Mouse (Mus musculus): ENCODE data around the gene Senp3.
"Not testable (repeated sequence)": the region's sequence is repeated elsewhere in the genome, so short reads cannot be mapped to it uniquely, and the experiment has no call there.

Gene Senp3

DNA sequence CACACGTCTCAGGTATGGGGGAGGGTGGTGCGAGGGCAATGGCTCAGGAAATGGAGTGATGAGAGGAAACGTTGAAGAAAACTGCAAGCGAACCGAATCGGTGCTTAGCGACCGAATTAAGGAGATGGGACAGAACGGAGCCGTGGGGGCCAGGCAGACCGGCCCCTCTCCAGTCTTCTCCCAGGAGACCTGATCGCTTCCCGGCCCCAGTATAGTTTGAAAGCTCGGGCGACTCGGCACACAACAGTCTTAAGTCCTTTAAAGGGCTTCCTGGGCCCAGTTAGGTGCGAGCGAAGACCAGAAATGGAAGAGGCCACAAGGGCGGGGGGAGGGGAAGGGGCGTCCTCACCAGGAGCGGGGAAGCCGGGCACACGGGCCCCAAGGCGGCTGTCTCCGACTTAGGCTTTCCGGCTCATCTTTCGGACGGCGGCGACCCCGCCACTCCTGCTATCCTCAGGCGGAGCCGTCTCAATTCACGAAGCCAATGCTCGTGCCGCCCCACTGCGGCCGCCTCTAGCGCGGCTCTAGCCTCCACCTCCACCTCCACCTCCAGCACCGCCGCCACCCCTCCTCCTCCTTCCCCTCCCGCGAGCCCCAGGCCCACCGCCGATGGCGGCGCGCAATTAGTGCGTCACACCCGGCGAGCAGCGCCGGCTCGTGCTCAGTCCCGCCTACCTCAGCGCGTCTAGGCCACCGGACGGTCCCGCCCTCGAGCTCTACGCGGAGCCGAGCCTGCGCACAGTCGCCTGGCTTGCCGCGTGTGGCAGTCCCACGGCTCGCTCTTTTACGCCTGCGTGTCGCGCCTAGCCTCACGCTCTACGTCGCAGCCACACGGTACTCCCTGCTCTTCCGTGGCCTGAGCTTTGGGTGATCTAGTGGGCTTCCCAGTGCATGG is at the start of gene Senp3:
Gene Senp3 (minus strand): TSS at position 771 of the 895 bp plus-strand sequence.
- DNase-seq, result peak; percentile 98

DNA sequence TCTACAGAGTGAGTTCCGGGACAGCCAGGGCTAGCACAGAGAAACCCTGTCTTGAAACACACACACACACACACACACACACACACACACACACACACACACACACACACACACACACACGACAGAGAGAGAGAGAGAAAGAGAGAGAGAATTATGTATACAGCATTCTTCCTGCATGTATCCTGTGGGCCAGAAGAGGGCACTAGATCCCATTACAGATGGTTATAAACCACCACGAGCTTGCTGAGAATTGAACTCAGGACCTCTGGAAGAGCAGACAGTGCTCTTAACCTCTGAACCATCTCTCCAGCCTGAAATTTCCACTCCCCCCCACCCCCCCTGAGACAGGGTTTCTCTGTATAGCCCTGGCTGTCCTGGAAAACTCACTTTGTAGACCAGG is 49.5 kb upstream of the Senp3 start:
- DNase-seq, result not testable (repeated sequence)

DNA sequence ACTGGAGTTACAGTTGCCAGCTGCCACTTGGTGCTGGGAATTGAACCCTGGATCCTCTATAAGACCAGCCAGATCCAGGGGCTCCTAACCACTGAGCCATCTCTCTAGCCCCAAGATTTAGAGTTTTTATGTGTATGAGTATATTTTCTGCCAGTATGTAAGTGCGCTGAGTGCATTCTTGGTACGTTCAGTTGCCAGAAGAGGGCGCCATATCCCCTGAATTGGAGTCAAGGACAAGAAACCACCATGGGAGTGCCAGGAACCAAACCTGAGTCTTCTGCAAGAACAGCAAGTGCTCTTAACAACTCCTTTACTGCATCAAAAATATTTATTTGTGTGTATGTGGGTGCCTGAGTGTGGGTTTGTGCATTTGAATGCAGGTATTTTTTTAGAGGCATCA is 47.2 kb upstream of the Senp3 start:
- DNase-seq, result peak; percentile 17

DNA sequence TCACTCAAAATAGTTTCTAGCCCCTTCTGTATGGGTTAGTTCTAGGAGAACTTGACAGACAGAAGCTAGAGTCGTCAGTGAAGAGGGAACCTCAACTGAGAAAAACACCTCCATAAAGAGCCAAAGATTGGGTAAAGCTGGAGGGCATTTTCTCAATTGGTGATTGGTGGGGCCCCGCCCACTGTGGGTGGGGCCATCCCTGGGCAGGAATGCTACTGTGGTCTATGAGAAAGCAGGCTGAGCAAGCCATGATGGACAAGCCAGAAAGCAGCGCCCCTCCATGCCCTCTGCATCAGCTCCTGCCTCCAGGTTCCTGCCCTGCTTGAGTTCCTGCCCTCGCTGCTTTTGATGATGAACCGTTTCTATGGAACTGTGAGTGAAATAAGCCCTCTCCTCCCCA is 44.1 kb upstream of the Senp3 start:
- no peak for DNase-seq

DNA sequence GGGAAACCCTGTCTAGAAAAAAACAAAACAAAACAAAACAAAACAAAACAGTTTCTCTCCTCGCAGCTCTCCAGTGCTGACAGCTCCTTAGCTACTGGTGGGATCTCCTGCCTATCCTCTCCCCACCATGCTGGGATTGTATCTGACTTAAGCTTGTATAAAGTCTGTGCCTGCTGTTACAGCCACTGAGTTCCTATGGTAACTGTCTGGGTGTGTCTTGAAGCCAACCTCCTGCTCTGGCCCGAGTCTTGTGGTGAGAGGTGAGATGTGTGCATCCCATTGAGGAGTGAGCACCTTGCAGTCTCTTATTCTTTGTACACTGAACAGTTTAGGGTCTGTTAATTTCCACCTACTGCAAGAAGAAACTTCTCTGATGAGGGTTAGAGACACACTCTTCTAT is 41.2 kb upstream of the Senp3 start:
- DNase-seq, result no peak

DNA sequence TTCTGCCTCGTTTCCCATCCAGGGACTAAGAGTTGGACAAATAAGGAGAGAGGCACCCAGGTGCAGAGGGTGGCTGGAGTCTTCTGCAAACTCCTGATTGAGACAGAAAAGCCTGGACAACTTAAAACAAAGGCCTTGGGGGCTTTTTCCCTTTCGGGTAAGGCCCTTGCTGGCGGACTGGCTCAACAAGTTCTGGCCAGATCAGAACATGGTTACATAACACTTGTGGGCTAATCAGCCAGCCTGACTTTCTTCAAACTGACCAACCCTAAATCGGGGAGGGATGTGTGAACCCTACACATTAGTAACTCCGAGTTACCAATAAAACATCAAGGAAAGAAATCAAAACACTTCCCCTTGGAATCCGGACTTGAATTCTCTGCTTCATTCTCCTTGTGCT is 39.0 kb upstream of the Senp3 start:
- no peak for DNase-seq

DNA sequence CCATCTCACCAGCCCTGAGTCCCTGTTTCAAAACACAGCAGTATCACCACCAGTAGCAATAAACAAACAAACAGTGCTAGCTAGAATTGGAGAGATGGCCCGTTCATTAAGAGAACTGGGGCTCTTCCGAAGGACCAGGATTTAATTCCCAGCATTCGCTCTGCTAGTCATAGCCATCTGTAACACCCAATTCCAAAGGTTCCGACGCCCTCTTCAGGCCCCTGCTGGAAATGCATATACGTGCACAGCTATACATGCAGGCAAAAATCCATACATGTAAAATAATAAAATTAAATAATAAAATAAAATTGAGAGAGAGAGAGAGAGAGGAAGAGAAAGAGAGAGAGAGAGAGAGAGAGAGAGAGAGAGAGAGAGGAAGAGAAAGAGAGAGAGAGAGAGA is 37.5 kb upstream of the Senp3 start:
- DNase-seq, result no peak

DNA sequence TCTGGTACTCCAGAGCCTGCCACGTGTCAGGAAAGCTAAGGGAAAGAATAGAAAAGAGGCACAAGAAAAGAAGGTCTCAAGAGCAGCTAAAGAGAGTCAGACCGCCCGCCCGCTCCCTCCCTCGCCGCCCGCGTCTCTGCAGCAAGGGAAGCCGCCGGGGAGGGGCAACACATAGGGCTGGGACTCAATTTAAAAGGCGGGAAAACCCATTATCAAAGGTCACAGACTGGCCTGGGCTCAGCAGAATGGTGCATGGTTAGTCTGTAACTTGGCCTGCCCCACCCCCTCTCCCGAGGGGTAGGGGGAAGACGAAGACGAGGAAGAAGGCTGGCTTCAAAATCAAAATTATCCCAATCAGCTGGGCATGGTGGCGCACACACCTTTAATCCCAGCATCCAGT is 36.8 kb upstream of the Senp3 start:
- DNase-seq, result no peak

DNA sequence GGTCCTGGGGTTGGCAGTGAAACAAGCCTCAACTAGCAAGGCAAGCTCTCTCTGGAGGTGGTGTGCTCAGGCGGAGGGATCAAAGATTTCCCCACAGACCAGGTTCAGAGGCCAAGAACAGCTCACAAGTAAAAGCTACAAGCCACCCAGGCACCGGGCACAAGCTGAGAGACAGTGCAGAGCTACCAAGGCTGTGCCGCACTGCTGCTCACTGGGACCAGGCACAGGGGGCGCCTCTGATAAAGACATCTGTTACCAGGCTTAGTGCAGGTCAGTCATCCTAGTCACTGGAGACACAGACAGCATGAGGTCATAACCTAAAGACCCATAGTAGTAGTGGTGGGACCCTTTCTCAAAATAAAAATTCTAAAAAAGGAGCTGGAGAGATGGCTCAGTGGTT is 35.1 kb upstream of the Senp3 start:
- DNase-seq, result no peak

DNA sequence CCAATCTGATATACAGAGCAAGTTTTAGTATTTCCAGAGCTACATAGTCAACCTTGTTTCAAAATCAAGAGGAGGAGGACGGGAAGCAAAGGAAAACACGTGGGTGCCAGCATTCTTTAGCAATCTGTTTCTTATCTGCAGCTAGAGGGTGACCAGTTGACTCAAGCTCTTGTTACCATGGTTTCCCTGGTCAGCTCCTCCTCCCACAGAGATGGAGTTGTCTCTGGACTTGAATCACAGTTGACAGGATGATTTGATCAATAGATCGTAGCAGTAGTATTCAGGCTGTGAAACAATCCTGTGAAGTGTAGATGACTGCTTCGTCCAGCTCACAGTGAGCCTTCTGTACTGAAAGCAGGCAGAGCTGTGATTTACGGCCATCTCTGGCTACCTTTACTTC is 34.0 kb upstream of the Senp3 start:
- DNase-seq, result no peak

DNA sequence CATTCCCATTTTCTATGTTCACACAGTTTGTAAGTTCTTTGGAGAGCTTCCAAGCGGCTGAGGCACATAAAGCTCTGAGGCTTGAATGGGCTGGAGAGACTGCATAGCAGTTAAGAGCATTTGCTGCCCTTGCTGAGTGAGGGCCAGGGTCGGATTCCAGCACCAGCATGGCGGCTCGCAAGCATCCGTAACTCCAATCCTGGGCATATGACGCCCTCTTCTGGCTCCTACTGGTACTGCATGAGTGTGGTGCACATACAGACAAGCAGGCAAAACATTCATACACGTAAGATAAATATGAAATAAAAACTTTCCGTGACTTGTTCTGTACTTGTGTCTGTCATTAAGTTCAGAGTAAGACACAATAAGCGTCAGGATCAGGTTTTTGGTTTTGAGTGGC is 33.6 kb upstream of the Senp3 start:
- no peak for DNase-seq

DNA sequence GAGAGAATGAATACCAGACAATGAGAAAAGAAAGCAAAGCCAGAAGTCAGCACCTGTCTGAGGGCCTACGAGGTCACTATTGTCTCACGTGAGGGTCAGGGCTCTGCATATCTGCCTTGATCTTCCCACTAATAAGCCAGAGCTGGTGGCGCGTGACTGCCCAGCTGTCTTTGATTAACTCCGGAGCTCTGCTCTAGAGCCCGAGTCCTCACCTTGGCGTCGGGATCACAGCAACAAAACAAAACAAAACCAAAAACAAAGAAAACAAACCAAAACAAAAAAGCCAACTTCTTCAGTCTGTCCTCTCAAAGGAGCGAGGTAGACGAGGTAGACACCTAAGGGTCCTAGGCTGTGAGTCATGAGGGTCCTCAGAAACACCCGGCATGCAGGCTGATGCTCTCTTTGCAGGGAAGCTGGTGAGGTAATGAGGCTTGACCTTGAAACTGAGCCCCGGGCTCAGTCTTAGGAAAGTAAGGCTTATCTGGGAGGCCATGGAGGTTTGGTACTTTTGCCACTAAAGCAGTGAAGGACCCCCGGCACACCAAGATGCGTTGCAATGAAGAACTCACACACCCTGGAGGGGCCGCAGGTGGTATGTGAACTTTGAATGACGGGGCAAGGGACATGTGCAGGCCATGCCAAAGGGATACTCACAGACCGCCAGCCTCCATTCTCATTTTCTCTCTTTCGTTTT is 32.9 kb upstream of the Senp3 start:
- no peak for DNase-seq

DNA sequence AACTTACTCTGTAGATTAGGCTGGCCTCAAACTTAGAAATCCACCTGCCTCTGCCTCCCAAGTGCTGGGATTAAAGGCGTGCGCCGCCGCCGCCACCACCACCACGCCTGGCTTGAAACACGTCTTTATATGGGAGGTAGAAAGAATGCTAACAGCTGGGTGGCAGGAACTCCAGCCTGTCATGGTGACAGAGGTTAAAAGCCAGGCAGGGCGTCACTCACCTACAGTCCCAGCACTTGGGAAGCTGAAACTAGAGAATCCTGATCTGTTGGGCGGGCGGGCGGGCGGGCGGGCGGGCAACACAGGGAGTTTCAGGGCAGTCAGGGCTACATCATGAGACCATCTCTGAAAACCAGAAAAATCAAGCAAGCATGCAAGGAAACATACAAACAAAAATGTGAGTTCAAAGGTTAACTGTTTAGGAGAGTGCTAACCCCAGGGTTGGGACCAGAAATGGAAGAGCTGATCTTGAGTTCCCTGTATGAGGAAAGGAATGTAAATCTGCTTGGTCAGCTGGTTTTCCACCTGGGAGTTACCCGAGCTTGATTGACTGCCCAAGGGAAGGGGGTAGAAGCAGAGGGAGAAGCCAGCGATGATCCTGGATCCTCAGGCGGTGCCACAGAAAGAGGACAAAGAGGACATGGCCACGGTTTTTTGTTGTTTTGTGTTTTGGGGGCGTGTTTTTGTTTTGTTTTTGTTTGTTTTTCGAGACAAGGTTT is 31.2 kb upstream of the Senp3 start:
- no peak for DNase-seq

DNA sequence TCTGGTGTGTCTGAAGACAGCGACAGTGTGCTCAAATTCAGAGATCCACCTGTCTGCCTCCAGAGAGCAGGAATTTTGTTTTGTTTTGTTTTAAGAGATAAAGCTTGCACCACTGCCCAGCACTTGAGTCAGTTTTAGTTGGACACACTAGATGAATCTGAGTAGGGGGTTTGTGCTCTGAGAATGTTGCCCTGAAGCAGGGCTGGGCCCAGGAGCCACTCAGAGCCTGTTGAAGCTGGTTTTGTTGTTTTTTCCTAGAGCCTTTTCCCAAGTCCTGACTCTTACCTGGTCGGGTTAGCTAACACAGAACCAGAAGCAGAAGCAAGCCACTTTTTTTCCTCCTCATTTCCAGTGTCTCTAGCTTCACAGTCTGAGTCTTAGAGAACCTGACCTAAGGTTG is 29.2 kb upstream of the Senp3 start:
- no peak for DNase-seq

DNA sequence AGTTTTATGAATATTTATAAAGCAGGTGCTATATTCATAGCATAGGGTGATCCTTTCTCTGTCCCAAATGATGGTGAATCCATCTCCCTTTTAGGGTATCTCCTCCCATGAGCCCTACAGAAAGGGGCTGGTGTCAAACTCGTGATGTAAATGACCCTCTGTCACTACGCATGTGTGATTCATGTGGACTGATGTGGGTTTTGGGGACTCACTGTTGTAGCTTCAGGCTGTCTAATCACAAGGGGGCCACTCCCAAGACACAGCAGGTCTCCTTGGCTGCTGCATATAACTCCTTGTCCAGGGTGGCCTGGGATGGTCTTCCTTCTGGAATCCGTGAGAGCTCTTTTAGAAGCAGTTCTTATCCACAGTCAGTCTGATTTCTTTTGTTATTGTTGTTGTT is 28.6 kb upstream of the Senp3 start:
- no peak for DNase-seq

DNA sequence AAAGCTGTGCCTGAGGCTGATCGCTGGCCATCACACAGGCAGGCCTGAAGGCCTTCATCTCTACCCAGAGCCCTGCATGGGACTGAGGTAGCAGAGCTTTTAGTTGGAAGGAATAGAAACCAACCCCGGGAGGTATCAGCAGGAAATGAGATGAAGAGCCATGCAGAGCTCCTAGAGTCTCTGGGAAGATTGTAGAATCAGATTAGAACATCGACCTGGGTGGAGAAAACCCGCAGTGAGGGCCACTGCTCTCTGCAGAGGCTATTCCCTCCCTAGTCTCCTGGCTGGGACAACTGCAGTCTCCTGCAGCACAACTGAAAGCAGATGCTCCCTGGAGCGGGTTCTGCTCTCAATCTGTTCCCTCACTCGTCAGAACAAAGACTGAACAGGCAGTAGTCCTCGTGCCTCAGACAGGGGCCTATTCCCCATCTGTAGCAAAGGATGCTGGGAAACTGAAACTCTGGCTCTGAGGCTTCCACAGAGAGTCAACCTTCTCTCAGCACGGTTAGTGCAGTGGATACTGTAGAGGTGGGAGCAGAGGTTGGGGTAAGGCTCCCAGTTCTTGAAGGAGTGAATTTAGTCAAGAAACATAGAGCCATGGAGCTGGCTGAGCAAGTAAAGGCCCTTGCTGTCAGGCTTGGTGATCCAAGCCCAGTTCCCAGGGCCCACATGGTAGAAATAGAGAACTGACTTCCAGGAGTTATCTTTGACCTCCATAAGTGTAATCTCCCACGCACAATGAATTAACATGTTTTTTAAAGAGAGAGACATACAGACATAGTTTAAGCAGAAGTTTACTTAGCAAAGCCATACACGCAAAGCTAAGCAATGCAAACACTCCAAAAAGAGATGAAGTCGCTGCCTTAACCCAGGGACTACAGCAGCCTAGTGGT is 27.9 kb upstream of the Senp3 start:
- DNase-seq, result no peak

DNA sequence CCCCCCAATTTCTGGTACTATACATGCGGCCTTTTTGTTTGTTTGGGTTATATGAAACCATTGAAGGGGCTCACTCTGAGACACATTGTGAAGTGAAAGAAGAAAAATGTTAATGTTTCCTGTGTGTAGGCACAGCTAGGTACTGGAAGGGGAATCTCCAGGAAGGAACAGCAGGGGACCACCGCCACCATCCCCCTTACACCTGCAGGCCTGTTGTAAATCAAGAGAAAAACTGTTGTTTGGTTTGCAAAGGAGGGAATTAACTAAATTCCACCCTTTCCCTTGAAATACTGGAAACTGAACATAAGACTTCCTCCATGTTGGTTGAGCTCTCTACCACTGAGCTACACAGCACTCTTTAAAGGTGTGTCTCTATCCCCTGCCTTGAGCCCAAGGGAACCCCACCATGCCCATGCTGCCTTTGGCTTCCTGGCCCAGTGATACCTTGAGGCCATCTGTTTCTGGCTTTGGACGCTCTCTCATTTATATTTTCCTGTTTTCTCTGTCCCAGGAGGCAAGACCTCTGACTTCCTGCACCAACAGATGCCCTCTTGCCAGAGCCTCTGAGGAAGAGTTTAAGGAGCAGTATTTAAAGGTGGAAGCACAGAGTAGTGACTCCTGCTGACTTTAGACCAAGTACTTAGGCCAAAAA is 26.9 kb upstream of the Senp3 start:
- DNase-seq, result no peak

DNA sequence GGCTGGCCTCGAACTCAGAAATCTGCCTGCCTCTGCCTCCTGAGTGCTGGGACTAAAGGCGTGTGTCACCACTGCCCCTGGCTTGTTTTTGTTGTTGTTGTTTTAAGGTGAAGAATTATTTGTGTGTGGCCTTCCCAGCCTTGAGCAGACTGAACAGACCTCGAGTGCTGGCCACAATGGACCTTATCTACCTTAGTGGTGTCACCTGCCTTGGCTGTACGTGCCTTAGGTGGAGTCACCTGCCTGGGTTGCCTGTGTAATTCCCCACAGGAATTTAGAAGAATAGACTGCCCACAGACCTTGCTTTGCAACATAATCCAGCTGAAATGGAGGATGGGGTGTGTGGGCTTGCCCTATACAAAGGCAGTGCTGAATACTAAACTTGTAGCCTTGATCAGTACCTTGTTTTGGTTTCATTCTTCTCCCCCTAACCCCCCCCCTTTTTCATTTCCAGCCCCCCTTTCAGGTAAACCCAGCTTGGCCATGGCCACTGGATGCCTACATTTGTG is 26.0 kb upstream of the Senp3 start:
- no peak for DNase-seq

DNA sequence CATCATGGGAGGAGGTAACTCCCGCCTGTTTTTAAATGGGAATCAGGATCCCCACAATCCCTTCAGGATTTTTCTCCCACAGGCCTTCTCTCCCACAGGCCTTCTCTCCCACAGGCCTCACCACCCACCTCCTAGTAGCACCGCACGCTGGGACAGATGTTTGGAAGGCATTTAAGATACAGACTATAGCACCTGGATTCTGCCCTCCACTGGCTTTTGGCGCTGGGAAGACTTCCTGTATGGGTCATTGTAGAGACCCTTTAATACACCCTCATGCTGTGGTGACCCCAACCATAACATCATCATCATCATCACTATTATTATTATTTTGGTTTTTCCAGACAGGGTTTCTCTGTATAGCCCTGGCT is 25.6 kb upstream of the Senp3 start:
- DNase-seq, result no peak

DNA sequence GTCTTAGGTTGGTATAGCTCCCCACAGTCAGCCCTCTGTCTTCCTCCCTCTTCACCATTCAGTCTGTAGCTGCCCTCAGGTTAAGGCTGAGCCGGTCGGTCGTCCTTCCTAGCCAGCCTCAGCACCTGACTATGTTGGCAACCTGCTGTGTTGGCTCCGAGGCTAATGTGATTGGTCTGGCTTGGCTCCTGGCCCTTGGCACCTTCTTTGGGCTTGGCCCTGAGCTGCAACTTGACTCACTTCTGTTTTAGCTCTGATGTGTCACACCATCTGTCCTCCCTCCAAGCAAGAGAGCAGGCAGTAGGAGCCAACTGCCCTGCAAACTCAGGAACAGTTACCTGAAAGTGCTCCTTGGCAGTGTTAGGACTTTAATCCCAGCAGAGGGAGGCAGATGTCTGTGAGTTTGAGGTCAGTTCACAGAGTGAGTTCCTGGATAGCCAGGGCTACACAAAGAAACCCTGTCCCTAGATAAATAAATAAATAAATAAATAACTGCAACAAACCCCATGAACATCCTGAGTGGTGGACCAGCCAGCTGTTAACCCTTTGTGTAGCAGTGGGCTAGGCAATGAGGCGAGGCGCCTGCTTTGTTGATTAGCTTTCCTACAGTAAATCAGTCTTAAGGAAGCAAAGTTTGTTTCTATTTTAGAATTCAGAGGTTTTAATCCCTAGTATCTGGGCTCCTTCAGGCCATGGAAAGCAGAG is 25.0 kb upstream of the Senp3 start:
- DNase-seq, result peak; percentile 44

DNA sequence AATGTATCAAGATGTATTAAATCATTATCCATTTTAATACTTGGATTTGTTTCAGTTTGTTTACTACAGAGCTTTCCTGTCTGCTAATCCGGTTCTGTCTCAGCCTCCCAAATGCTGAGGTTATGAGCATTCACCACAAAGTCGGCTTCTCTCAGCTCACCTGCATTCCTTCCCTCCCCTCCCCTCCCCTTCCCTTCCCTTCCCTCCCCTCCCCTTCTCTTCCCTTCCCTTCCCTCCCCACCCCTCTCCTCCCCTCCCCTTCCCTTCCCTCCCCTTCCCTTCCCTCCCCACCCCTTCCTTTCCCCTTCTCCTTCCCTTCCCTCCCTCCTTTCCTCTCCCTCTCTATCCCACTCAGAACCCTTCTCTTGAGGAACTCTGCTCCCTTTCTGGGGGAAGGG is 22.7 kb upstream of the Senp3 start:
- DNase-seq, result no peak
